Mouse (Mus musculus) frontal cortex, postnatal 14 days (tissue): ENCODE data around the gene Kcnh3.

Experiments
- DNase-seq, 2 experiments: peaks; one replicate each; pipeline ENCODE4 v3.0.0; 2022; ENCODE audit warnings: low spot score in 2 of 2

Kcnh3 gene

GRCm38 (mm10) chr15:99284527-99285188 lies 60.0 kb downstream of the Kcnh3 start:
- DNase-seq: no peak

GRCm38 (mm10) chr15:99285189-99285535 lies 60.5 kb downstream of the Kcnh3 start:
- DNase-seq: no peak

GRCm38 (mm10) chr15:99290586-99290985 lies 65.9 kb downstream of the Kcnh3 start:
- no peak for DNase-seq
